Mouse (Mus musculus): ENCODE data around the gene Zfp821. TPM values are rescaled to one million over a fixed set of nuclear protein-coding genes. Genes with fewer than 3 reads are reported as not detected.
A peak's percentile ranks its signal among the peaks of the same experiment; 100 is the strongest.
"Not testable (repeated sequence)": the region's sequence is repeated elsewhere in the genome, so short reads cannot be mapped to it uniquely, and the experiment has no call there.

Gene Zfp821
- polyA plus RNA-seq, 1 experiment from 2014 or later = 29.0 TPM

- no peak for ATAC-seq (ENCODE audit: insufficient read depth)
- no peak overlapping the region for H3K4me2 ChIP-seq
Measured at GRCm38 (mm10) chr8:109747468-109748199, 42.3 kb downstream of the Zfp821 start.

GRCm38 (mm10) chr8:109750274-109750673, 44.9 kb downstream of the Zfp821 start:
- no peak for TF ChIP-seq CTCF (IDR thresholded peaks at IDR 0.05; ENCODE audit: low read depth)
- Histone ChIP-seq H3K27me3 (ENCODE audit: insufficient read depth, low read length) (no peaks in the 10 kb centered on the region), H3K36me3 (ENCODE audit: insufficient read depth) (no peaks in the 10 kb centered on the region), H3K4me2 (no peak overlapping the region), H3K27ac (ENCODE audit: low read depth) (no peak overlapping the region), H3K9me3 (ENCODE audit: low read depth, low read length) (no peaks in the 10 kb centered on the region), H3K4me1 (ENCODE audit: insufficient read depth) (no peaks in the 10 kb centered on the region), H3K4me3 (ENCODE audit: low read depth, low read length) (no peak overlapping the region), H3K9ac (no peak overlapping the region)
- ATAC-seq (ENCODE audit: insufficient read depth) = no peak
- WGBS = 51% methylated on average over 5 of the region's 5 CpGs
- DNase-seq = no peak

More at GRCm38 (mm10) chr8:109747468-109748199, 42.3 kb downstream of the Zfp821 start:
- no peak for DNase-seq
- no peaks in the 10 kb centered on the region for H3K4me1 ChIP-seq (ENCODE audit: insufficient read depth)
- no peaks in the 10 kb centered on the region for H3K27me3 ChIP-seq (ENCODE audit: insufficient read depth, low read length)
- H3K27ac ChIP-seq (ENCODE audit: low read depth) = no peak overlapping the region
- WGBS = 73% methylated on average over 12 of the region's 12 CpGs
- TF ChIP-seq CTCF (IDR thresholded peaks at IDR 0.05; ENCODE audit: low read depth) = no peak
- no peaks in the 10 kb centered on the region for H3K9me3 ChIP-seq (ENCODE audit: low read depth, low read length)
- no peak overlapping the region for H3K4me3 ChIP-seq (ENCODE audit: low read depth, low read length)
- H3K36me3 ChIP-seq (ENCODE audit: insufficient read depth) = no peaks in the 10 kb centered on the region
- no peak overlapping the region for H3K9ac ChIP-seq

GRCm38 (mm10) chr8:109750699-109751098, 45.4 kb downstream of the Zfp821 start:
- no peak overlapping the region for H3K4me3 ChIP-seq (ENCODE audit: low read depth, low read length)
- H3K27ac ChIP-seq (ENCODE audit: low read depth) = no peak overlapping the region
- DNase-seq = peak; percentile 55
- H3K27me3 ChIP-seq (ENCODE audit: insufficient read depth, low read length) = no peaks in the 10 kb centered on the region
- no peak overlapping the region for H3K9ac ChIP-seq
- ATAC-seq (ENCODE audit: insufficient read depth) = no peak
- WGBS = 66% methylated on average over 12 of the region's 12 CpGs
- no peak overlapping the region for H3K4me2 ChIP-seq
- H3K9me3 ChIP-seq (ENCODE audit: low read depth, low read length) = no peaks in the 10 kb centered on the region
- TF ChIP-seq CTCF (IDR thresholded peaks at IDR 0.05; ENCODE audit: low read depth) = peak; percentile 40
- H3K36me3 ChIP-seq (ENCODE audit: insufficient read depth) = no peaks in the 10 kb centered on the region
- H3K4me1 ChIP-seq (ENCODE audit: insufficient read depth) = no peaks in the 10 kb centered on the region

GRCm38 (mm10) chr8:109751731-109752485, 46.6 kb downstream of the Zfp821 start:
- no peaks in the 10 kb centered on the region for H3K36me3 ChIP-seq (ENCODE audit: insufficient read depth)
- TF ChIP-seq CTCF (IDR thresholded peaks at IDR 0.05; ENCODE audit: low read depth) = no peak
- DNase-seq = no peak

GRCm38 (mm10) chr8:109754696-109755095, 49.4 kb downstream of the Zfp821 start:
- no peak for ATAC-seq (ENCODE audit: insufficient read depth)
- 87% methylated on average over 8 of the region's 8 CpGs for WGBS
- H3K36me3 ChIP-seq (ENCODE audit: insufficient read depth) = no peaks in the 10 kb centered on the region
- H3K4me2 ChIP-seq = no peak overlapping the region
- no peak for TF ChIP-seq CTCF (IDR thresholded peaks at IDR 0.05; ENCODE audit: low read depth)
- no peak for DNase-seq
- H3K9me3 ChIP-seq (ENCODE audit: low read depth, low read length) = no peaks in the 10 kb centered on the region
- H3K4me3 ChIP-seq (ENCODE audit: low read depth, low read length) = no peak overlapping the region
- no peak overlapping the region for H3K27ac ChIP-seq (ENCODE audit: low read depth)
- H3K27me3 ChIP-seq (ENCODE audit: insufficient read depth, low read length) = no peaks in the 10 kb centered on the region
- no peak overlapping the region for H3K9ac ChIP-seq
- no peaks in the 10 kb centered on the region for H3K4me1 ChIP-seq (ENCODE audit: insufficient read depth)

More at GRCm38 (mm10) chr8:109751731-109752485, 46.6 kb downstream of the Zfp821 start:
- no peak overlapping the region for H3K9ac ChIP-seq
- no peaks in the 10 kb centered on the region for H3K27me3 ChIP-seq (ENCODE audit: insufficient read depth, low read length)
- H3K27ac ChIP-seq (ENCODE audit: low read depth) = no peak overlapping the region
- WGBS = 87% methylated on average over 20 of the region's 20 CpGs
- no peaks in the 10 kb centered on the region for H3K9me3 ChIP-seq (ENCODE audit: low read depth, low read length)
- ATAC-seq (ENCODE audit: insufficient read depth) = no peak
- H3K4me3 ChIP-seq (ENCODE audit: low read depth, low read length) = no peak overlapping the region
- H3K4me1 ChIP-seq (ENCODE audit: insufficient read depth) = no peaks in the 10 kb centered on the region
- no peak overlapping the region for H3K4me2 ChIP-seq

- not testable (repeated sequence) for H3K4me1 ChIP-seq (ENCODE audit: insufficient read depth); H3K36me3 ChIP-seq (ENCODE audit: insufficient read depth); H3K4me2 ChIP-seq; H3K9ac ChIP-seq; DNase-seq; ATAC-seq (ENCODE audit: insufficient read depth); H3K9me3 ChIP-seq (ENCODE audit: low read depth, low read length); H3K27me3 ChIP-seq (ENCODE audit: insufficient read depth, low read length); H3K27ac ChIP-seq (ENCODE audit: low read depth); H3K4me3 ChIP-seq (ENCODE audit: low read depth, low read length)
- 78% methylated on average over 4 of the region's 4 CpGs for WGBS
Measured at GRCm38 (mm10) chr8:109755554-109755953, 50.2 kb downstream of the Zfp821 start.

- no peak for TF ChIP-seq CTCF (IDR thresholded peaks at IDR 0.05; ENCODE audit: low read depth)
- Histone ChIP-seq H3K36me3 (ENCODE audit: insufficient read depth) (no peaks in the 10 kb centered on the region), H3K4me3 (ENCODE audit: low read depth, low read length) (no peak overlapping the region), H3K27me3 (ENCODE audit: insufficient read depth, low read length) (no peaks in the 10 kb centered on the region), H3K4me2 (no peak overlapping the region), H3K27ac (ENCODE audit: low read depth) (no peak overlapping the region), H3K9ac (no peak overlapping the region), H3K4me1 (ENCODE audit: insufficient read depth) (no peaks in the 10 kb centered on the region), H3K9me3 (ENCODE audit: low read depth, low read length) (no peaks in the 10 kb centered on the region)
- no peak for ATAC-seq (ENCODE audit: insufficient read depth)
- no peak for DNase-seq
- WGBS = 44% methylated on average over 3 of the region's 3 CpGs
Measured at GRCm38 (mm10) chr8:109756849-109757248, 51.5 kb downstream of the Zfp821 start.
